ENCODE assay signal across 19 mouse cellular contexts in the genomic region with DNA sequence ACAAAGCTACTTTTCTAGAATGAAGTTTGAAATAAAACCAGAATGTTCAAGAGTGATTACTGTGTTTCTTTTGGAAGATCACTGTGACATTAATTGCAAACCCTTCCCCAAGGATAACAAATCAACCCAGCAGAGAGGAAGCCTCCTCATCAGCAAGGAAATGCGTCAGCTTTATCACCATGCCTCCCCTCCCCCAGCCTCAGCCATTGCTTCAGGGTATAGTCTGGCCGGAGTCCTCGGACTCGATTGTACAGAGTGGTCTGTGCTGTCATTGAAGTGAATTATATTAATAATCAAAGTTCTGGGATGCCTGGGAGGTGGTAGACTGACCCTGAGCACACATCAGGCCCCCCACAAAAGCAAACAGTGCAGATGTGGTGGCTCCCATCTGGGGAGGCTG. TPM values are rescaled to one million over a fixed set of nuclear protein-coding genes. Genes with fewer than 3 reads are reported as not detected.
"Had no signal": no experiment of that assay in that cellular context is flagged by ENCODE, and none has a peak within 500 bp of the region (broad histone marks: within the 10 kb centered on the region; RNA-seq: fewer than 3 reads in every experiment).

No protein-coding gene starts in this region.

- H3K9ac ChIP-seq: lung, embryonic 14.5 days; midbrain, embryonic 13.5 days; midbrain, embryonic 15.5 days; neural tube, embryonic 12.5 days had no signal

- DNase-seq: lung, adult 18-20 months; lung, embryonic 14.5 days; lung, postnatal 10 days; lung, postnatal 4 days; retina, postnatal 1 day; right cerebral cortex, adult 18-20 months; right cerebral cortex, postnatal 25 days; right cerebral cortex, postnatal 4 days; spleen, adult 18-20 months; thymus, adult 18-20 months; thymus, postnatal 14 days; thymus, postnatal 36 days had no signal

- ATAC-seq: midbrain, embryonic 13.5 days; midbrain, embryonic 15.5 days had no signal

- H3K4me3 ChIP-seq: midbrain, embryonic 10.5 days; midbrain, embryonic 13.5 days; midbrain, embryonic 15.5 days; neural tube, embryonic 12.5 days had no signal

- H3K4me2 ChIP-seq: lung, embryonic 14.5 days; midbrain, embryonic 13.5 days; midbrain, embryonic 15.5 days; neural tube, embryonic 12.5 days had no signal

- H3K27ac ChIP-seq: midbrain, embryonic 10.5 days; midbrain, embryonic 13.5 days; midbrain, embryonic 15.5 days; neural tube, embryonic 12.5 days had no signal

- H3K36me3 ChIP-seq: midbrain, embryonic 10.5 days; midbrain, embryonic 13.5 days; midbrain, embryonic 15.5 days; neural tube, embryonic 12.5 days had no signal

RNA-seq across cellular contexts. Expression of gene Tfap2c, which starts 5.4 kb away (rescaled TPM):
- polyA plus RNA-seq: liver, embryonic 16.5 days; midbrain, postnatal 0 days; small intestine, adult 2 months had no signal
